Comparison of ENCODE assay signal across 9 mouse cellular contexts in genomic region chr14:20802926-20803605, GRCm38 (mm10). TPM values are rescaled to one million over a fixed set of nuclear protein-coding genes. Genes with fewer than 3 reads are reported as not detected.
DNase-seq lines count a peak whose midpoint lies in the region; ATAC-seq lines count a peak whose summit lies in the region.
"Had no signal": no experiment of that assay in that cellular context is flagged by ENCODE, and none has a peak within 500 bp of the region (broad histone marks: within the 10 kb centered on the region; RNA-seq: fewer than 3 reads in every experiment).

No protein-coding gene starts in this region.

- H3K9ac ChIP-seq in hindbrain, embryonic 11.5 days (ENCODE audit: low read depth, low read length), result no peak overlapping the region
- no peak overlapping the region for H3K9ac ChIP-seq in hindbrain, embryonic 14.5 days
- H3K9ac ChIP-seq in neural tube, embryonic 11.5 days (ENCODE audit: low read length), result no peak overlapping the region
- H3K9ac ChIP-seq in intestine, embryonic 15.5 days, result no peak overlapping the region
- no peak overlapping the region for H3K9ac ChIP-seq in stomach, embryonic 16.5 days (ENCODE audit: low read length)

- no peaks in the 10 kb centered on the region for H3K4me1 ChIP-seq in hindbrain, embryonic 11.5 days (replicated peaks; ENCODE audit: control insufficient read depth, insufficient read depth, low read length)
- no peaks in the 10 kb centered on the region for H3K4me1 ChIP-seq in hindbrain, embryonic 14.5 days (replicated peaks; ENCODE audit: control insufficient read depth, insufficient read depth, low read length)
- no peaks in the 10 kb centered on the region for H3K4me1 ChIP-seq in neural tube, embryonic 11.5 days (ENCODE audit: control insufficient read depth, insufficient read depth, low read length)
- H3K4me1 ChIP-seq in intestine, embryonic 15.5 days (replicated peaks), result no peaks in the 10 kb centered on the region
- H3K4me1 ChIP-seq in stomach, embryonic 16.5 days (ENCODE audit: control insufficient read depth, insufficient read depth, low read length), result peaks cover 21% of the 10 kb centered on the region

- WGBS in hindbrain, embryonic 11.5 days, result 48% methylated on average over 2 of the region's 2 CpGs
- WGBS in hindbrain, embryonic 14.5 days, result 43% methylated on average over 2 of the region's 2 CpGs
- 43% methylated on average over 2 of the region's 2 CpGs for whole genome bisulfite sequencing in neural tube, embryonic 11.5 days
- 35% methylated on average over 2 of the region's 2 CpGs for WGBS in intestine, embryonic 15.5 days
- WGBS in stomach, embryonic 16.5 days, result 29% methylated on average over 2 of the region's 2 CpGs

- no peak for DNase-seq in hindbrain, embryonic 11.5 days (ENCODE audit: low spot score)
- DNase-seq in hindbrain, embryonic 14.5 days (ENCODE audit: low spot score), result no peak
- DNase-seq in neural tube, embryonic 11.5 days (ENCODE audit: low spot score), result no peak
- DNase-seq in neural tube, embryonic 10.5 days (ENCODE audit: extremely low spot score, low spot score), result no peak
- DNase-seq in layer of hippocampus, postnatal 10 days (ENCODE audit: low spot score in 2 of 2), result no peak
- DNase-seq in spleen, postnatal 10 days (ENCODE audit: low spot score in 2 of 2), result no peak

- peak; percentile 43 for ATAC-seq in hindbrain, embryonic 11.5 days (ENCODE audit: low FRiP score)
- ATAC-seq in hindbrain, embryonic 14.5 days (ENCODE audit: low FRiP score), result no peak
- ATAC-seq in neural tube, embryonic 11.5 days (ENCODE audit: insufficient read depth, low FRiP score, low TSS enrichment), result 0 out of 2 replicates have a peak, but pooled peaks have one; percentile 16
- peak; percentile 64 for ATAC-seq in intestine, embryonic 15.5 days
- peak; percentile 21; the same call in 1 of the 2 replicates for ATAC-seq in stomach, embryonic 16.5 days (ENCODE audit: insufficient read depth, low FRiP score)

- no peaks in the 10 kb centered on the region for H3K36me3 ChIP-seq in hindbrain, embryonic 11.5 days (ENCODE audit: control insufficient read depth, insufficient read depth, low read length)
- no peaks in the 10 kb centered on the region for H3K36me3 ChIP-seq in hindbrain, embryonic 14.5 days (replicated peaks; ENCODE audit: control insufficient read depth, insufficient read depth)
- H3K36me3 ChIP-seq in neural tube, embryonic 11.5 days (ENCODE audit: control insufficient read depth, insufficient read depth, low read length), result no peaks in the 10 kb centered on the region
- H3K36me3 ChIP-seq in intestine, embryonic 15.5 days, result no peaks in the 10 kb centered on the region
- no peaks in the 10 kb centered on the region for H3K36me3 ChIP-seq in stomach, embryonic 16.5 days (ENCODE audit: control insufficient read depth, insufficient read depth, low read length)

- no peak overlapping the region for H3K4me2 ChIP-seq in hindbrain, embryonic 11.5 days (replicated peaks; ENCODE audit: low read depth, low read length)
- H3K4me2 ChIP-seq in hindbrain, embryonic 14.5 days (replicated peaks), result no peak overlapping the region
- H3K4me2 ChIP-seq in neural tube, embryonic 11.5 days (ENCODE audit: low read depth), result no peak overlapping the region
- no peak overlapping the region for H3K4me2 ChIP-seq in intestine, embryonic 15.5 days (replicated peaks)
- H3K4me2 ChIP-seq in stomach, embryonic 16.5 days (ENCODE audit: low read depth, low read length), result no peak overlapping the region

- H3K4me3 ChIP-seq in hindbrain, embryonic 11.5 days (ENCODE audit: low read depth, low read length), result no peak overlapping the region
- H3K4me3 ChIP-seq in hindbrain, embryonic 14.5 days (replicated peaks; ENCODE audit: low read length), result no peak overlapping the region
- H3K4me3 ChIP-seq in neural tube, embryonic 11.5 days (ENCODE audit: low read depth, low read length), result no peak overlapping the region
- no peak overlapping the region for H3K4me3 ChIP-seq in intestine, embryonic 15.5 days (replicated peaks)
- no peak overlapping the region for H3K4me3 ChIP-seq in stomach, embryonic 16.5 days (replicated peaks; ENCODE audit: low read length)
- H3K4me3 ChIP-seq: left cerebral cortex, adult 2 months had no signal

- H3K27ac ChIP-seq in hindbrain, embryonic 11.5 days (ENCODE audit: low read depth, low read length), result no peak overlapping the region
- H3K27ac ChIP-seq in hindbrain, embryonic 14.5 days, result no peak overlapping the region
- no peak overlapping the region for H3K27ac ChIP-seq in neural tube, embryonic 11.5 days (ENCODE audit: low read depth, low read length)
- H3K27ac ChIP-seq in intestine, embryonic 15.5 days, result no peak overlapping the region
- H3K27ac ChIP-seq in stomach, embryonic 16.5 days (ENCODE audit: low read length), result no peak overlapping the region
- H3K27ac ChIP-seq: left cerebral cortex, adult 2 months had no signal

- no peaks in the 10 kb centered on the region for H3K9me3 ChIP-seq in hindbrain, embryonic 11.5 days (ENCODE audit: control insufficient read depth, low read length)
- H3K9me3 ChIP-seq in hindbrain, embryonic 14.5 days (ENCODE audit: control insufficient read depth, low read length), result no peaks in the 10 kb centered on the region
- no peaks in the 10 kb centered on the region for H3K9me3 ChIP-seq in neural tube, embryonic 11.5 days (ENCODE audit: control insufficient read depth, low read length)
- no peaks in the 10 kb centered on the region for H3K9me3 ChIP-seq in intestine, embryonic 15.5 days
- H3K9me3 ChIP-seq in stomach, embryonic 16.5 days (replicated peaks; ENCODE audit: control insufficient read depth, low read length), result no peaks in the 10 kb centered on the region

- no peaks in the 10 kb centered on the region; the same call in 1 of the 2 replicates for H3K27me3 ChIP-seq in hindbrain, embryonic 11.5 days (ENCODE audit: control insufficient read depth, insufficient read depth, low read length)
- H3K27me3 ChIP-seq in hindbrain, embryonic 14.5 days (ENCODE audit: control insufficient read depth, insufficient read depth, low read length), result no peaks in the 10 kb centered on the region
- no peaks in the 10 kb centered on the region for H3K27me3 ChIP-seq in neural tube, embryonic 11.5 days (ENCODE audit: control insufficient read depth, insufficient read depth, low read length)
- no peaks in the 10 kb centered on the region for H3K27me3 ChIP-seq in intestine, embryonic 15.5 days (replicated peaks)
- H3K27me3 ChIP-seq in stomach, embryonic 16.5 days (ENCODE audit: control insufficient read depth, insufficient read depth, low read length), result no peaks in the 10 kb centered on the region

RNA-seq across cellular contexts. Expression of gene Camk2g, which starts 9.2 kb away (rescaled TPM):
- polyA plus RNA-seq in hindbrain, embryonic 11.5 days (2014; fragmentation: Nextera tagmentation; extraction: Ambion mirVana), result 44.2 and 46.8 TPM in 2 replicates
- 166 and 197 TPM in 2 replicates for polyA plus RNA-seq in hindbrain, embryonic 14.5 days (2014; fragmentation: Nextera tagmentation; extraction: Ambion mirVana)
- 54.0 and 56.5 TPM in 2 replicates for polyA plus RNA-seq in neural tube, embryonic 11.5 days (2014; fragmentation: Nextera tagmentation; extraction: Ambion mirVana)
- 37.1 and 42.3 TPM in 2 replicates for polyA plus RNA-seq in intestine, embryonic 15.5 days (2015; fragmentation: Nextera tagmentation; extraction: Ambion mirVana)
- polyA plus RNA-seq in stomach, embryonic 16.5 days (2015; fragmentation: Nextera tagmentation; extraction: Ambion mirVana), result 43.7 and 45.3 TPM in 2 replicates
- 100 to 1,000 TPM; 201 to 207 TPM for total RNA-seq in layer of hippocampus, postnatal 10 days (2021)

RNA-seq across cellular contexts. Expression of gene Plau, which starts 33.4 kb away (rescaled TPM):
- 0.59 and 0.65 TPM in 2 replicates for polyA plus RNA-seq in hindbrain, embryonic 11.5 days (2014; fragmentation: Nextera tagmentation; extraction: Ambion mirVana)
- 0.27 and 0.34 TPM in 2 replicates for polyA plus RNA-seq in hindbrain, embryonic 14.5 days (2014; fragmentation: Nextera tagmentation; extraction: Ambion mirVana)
- polyA plus RNA-seq in neural tube, embryonic 11.5 days (2014; fragmentation: Nextera tagmentation; extraction: Ambion mirVana), result 0.30 and 0.62 TPM in 2 replicates
- 2.5 and 2.9 TPM in 2 replicates for polyA plus RNA-seq in intestine, embryonic 15.5 days (2015; fragmentation: Nextera tagmentation; extraction: Ambion mirVana)
- 1.9 and 2.8 TPM in 2 replicates for polyA plus RNA-seq in stomach, embryonic 16.5 days (2015; fragmentation: Nextera tagmentation; extraction: Ambion mirVana)
- 1 to 10 TPM; 4.3 to 4.6 TPM for total RNA-seq in layer of hippocampus, postnatal 10 days (2021)
